Mouse (Mus musculus): ENCODE measurements around the gene Gm10912. TPM values are rescaled to one million over a fixed set of nuclear protein-coding genes. Genes with fewer than 3 reads are reported as not detected.
"Not testable (repeated sequence)": the region's sequence is repeated elsewhere in the genome, so short reads cannot be mapped to it uniquely, and the experiment has no call there.

The Gm10912 gene
- polyA plus RNA-seq, 1 experiment = 0.33 TPM

GRCm38 (mm10) chr2:104110031-104110430 is 44.4 kb downstream of the Gm10912 start:
- no peak for DNase-seq
- no peak overlapping the region for H3K4me3 ChIP-seq (replicated peaks; ENCODE audit: insufficient read depth, low read depth, low read length)
- TF ChIP-seq POLR2A (IDR thresholded peaks at IDR 0.05; ENCODE audit: borderline replicate concordance, insufficient read depth, low read length) (no peak), CTCF (IDR thresholded peaks at IDR 0.05; ENCODE audit: borderline replicate concordance, insufficient read depth, low read depth, low read length) (no peak)
- H3K4me1 ChIP-seq (ENCODE audit: control insufficient read depth, insufficient read depth, low read length) = no peaks in the 10 kb centered on the region
- no peaks in the 10 kb centered on the region for H3K27me3 ChIP-seq (ENCODE audit: control insufficient read depth, insufficient read depth, low read length)
- H3K27ac ChIP-seq (ENCODE audit: insufficient read depth, low read length) = no peak overlapping the region
- WGBS = 91% methylated on average over 4 of the region's 4 CpGs

- H3K4me1 ChIP-seq (ENCODE audit: control insufficient read depth, insufficient read depth, low read length); DNase-seq; H3K27me3 ChIP-seq (ENCODE audit: control insufficient read depth, insufficient read depth, low read length); H3K27ac ChIP-seq (ENCODE audit: insufficient read depth, low read length); H3K4me3 ChIP-seq (replicated peaks; ENCODE audit: insufficient read depth, low read depth, low read length): not testable (repeated sequence)
- no CpG with 5 or more reads among the region's 1 CpGs for WGBS
Measured at GRCm38 (mm10) chr2:104111170-104111797, 45.7 kb downstream of the Gm10912 start.

- not testable (repeated sequence) for H3K4me1 ChIP-seq (ENCODE audit: control insufficient read depth, insufficient read depth, low read length); H3K27ac ChIP-seq (ENCODE audit: insufficient read depth, low read length); H3K4me3 ChIP-seq (replicated peaks; ENCODE audit: insufficient read depth, low read depth, low read length); DNase-seq; H3K27me3 ChIP-seq (ENCODE audit: control insufficient read depth, insufficient read depth, low read length)
Measured at GRCm38 (mm10) chr2:104113563-104113962, 47.9 kb downstream of the Gm10912 start.

GRCm38 (mm10) chr2:104114898-104115297 is 49.3 kb downstream of the Gm10912 start:
- Histone ChIP-seq H3K27ac (ENCODE audit: insufficient read depth, low read length) (no peak overlapping the region), H3K4me1 (ENCODE audit: control insufficient read depth, insufficient read depth, low read length) (no peaks in the 10 kb centered on the region), H3K27me3 (ENCODE audit: control insufficient read depth, insufficient read depth, low read length) (no peaks in the 10 kb centered on the region), H3K4me3 (replicated peaks; ENCODE audit: insufficient read depth, low read depth, low read length) (no peak overlapping the region)
- 78% methylated on average over 3 of the region's 3 CpGs for WGBS
- DNase-seq = no peak
- no peak for TF ChIP-seq CTCF (IDR thresholded peaks at IDR 0.05; ENCODE audit: borderline replicate concordance, insufficient read depth, low read depth, low read length)
- TF ChIP-seq POLR2A (IDR thresholded peaks at IDR 0.05; ENCODE audit: borderline replicate concordance, insufficient read depth, low read length) = no peak

Other genes starting within 250 kb of the Gm10912 start
- 26.0 and 29.2 TPM in 2 replicates for gene Lmo2, start 107.8 kb upstream of the Gm10912 start, polyA plus RNA-seq (2012; rRNA removed)
- gene Fbxo3, start 38.1 kb upstream of the Gm10912 start, polyA plus RNA-seq (2012; rRNA removed) = 65.7 and 70.8 TPM in 2 replicates
- not detected in 2 replicates for gene 4931422A03Rik, start 37.5 kb upstream of the Gm10912 start, polyA plus RNA-seq (2012; rRNA removed)
- gene Gm10799, start 2.7 kb downstream of the Gm10912 start, polyA plus RNA-seq (2012; rRNA removed) = not detected in 2 replicates
- gene Cd59b, start 4.0 kb downstream of the Gm10912 start, polyA plus RNA-seq (2012; rRNA removed) = 10.6 and 11.4 TPM in 2 replicates
- 37.0 and 42.4 TPM in 2 replicates for gene Cd59a, start 30.0 kb downstream of the Gm10912 start, polyA plus RNA-seq (2012; rRNA removed)
- 0.18 TPM in 1 of 2 replicates, not detected in the other for gene A930018P22Rik, start 56.9 kb downstream of the Gm10912 start, polyA plus RNA-seq (2012; rRNA removed)